Mouse (Mus musculus) hindbrain, embryonic 14.5 days (tissue): ENCODE results near the gene Rbp7. TPM values are rescaled to one million over a fixed set of nuclear protein-coding genes. Genes with fewer than 3 reads are reported as not detected.
"Not testable (repeated sequence)": the region's sequence is repeated elsewhere in the genome, so short reads cannot be mapped to it uniquely, and the experiment has no call there.

Experiments
- ATAC-seq: fragments of 200-750 bp; cut with Nextera tagmentation; 2 replicates; pipeline ENCODE4 v1.8.0; 2017; ENCODE audit warnings: moderate number of reproducible peaks, mild to moderate bottlenecking, moderate TSS enrichment, moderate library complexity; ENCODE audit not compliant: low FRiP score
- DNase-seq: peaks from one replicate; pipeline ENCODE4 v3.0.0-alpha.2; 2015; ENCODE audit warnings: low spot score
- H3K27ac ChIP-seq: fragments of 300-500 bp; sonication (generic); 2 replicates; pipeline ENCODE4 v1.5.1; 2014; ENCODE audit warnings: mild to moderate bottlenecking, moderate library complexity
- H3K27me3 ChIP-seq: fragments of 300-500 bp; sonication (generic); 2 replicates; pipeline ENCODE4 v1.6.1; 2014; ENCODE audit warnings: mild to moderate bottlenecking, low read length, mixed read lengths; ENCODE audit not compliant: control insufficient read depth, insufficient read depth
- H3K36me3 ChIP-seq: fragments of 300-500 bp; sonication (generic); replicated peaks from 2 replicates; pipeline ENCODE4 v1.6.1; 2014; ENCODE audit not compliant: control insufficient read depth, insufficient read depth
- H3K4me1 ChIP-seq: fragments of 300-500 bp; sonication (generic); replicated peaks from 2 replicates; pipeline ENCODE4 v1.6.1; 2014; ENCODE audit warnings: antibody characterized with exemption, low read length, mixed read lengths; ENCODE audit not compliant: control insufficient read depth, insufficient read depth
- H3K4me2 ChIP-seq: fragments of 300-500 bp; sonication (generic); replicated peaks from 2 replicates; pipeline ENCODE4 v1.6.1; 2014; ENCODE audit warnings: mild to moderate bottlenecking, moderate library complexity
- H3K4me3 ChIP-seq: fragments of 300-500 bp; sonication (generic); replicated peaks from 2 replicates; pipeline ENCODE4 v1.5.1; 2014; ENCODE audit warnings: mild to moderate bottlenecking, low read length
- H3K9ac ChIP-seq: fragments of 300-500 bp; sonication (generic); 2 replicates; pipeline ENCODE4 v1.6.1; 2014
- H3K9me3 ChIP-seq: fragments of 300-500 bp; sonication (generic); 2 replicates; pipeline ENCODE4 v1.6.1; 2016; ENCODE audit warnings: low read length; ENCODE audit not compliant: control insufficient read depth
- WGBS: fragments of 180-500 bp; shearing (Covaris S2); extraction: QIAGEN DNeasy Blood & Tissue Kit; methylation state at CpG from one replicate; pipeline ENCODE4 v1.1.7; 2014; 5-methylcytosine and 5-hydroxymethylcytosine counted together
- polyA plus RNA-seq: library from polyadenylated mRNA; unstranded; fragments of >200 nt; fragmentation: Nextera tagmentation; extraction: Ambion mirVana; gene quantifications from 2 replicates; pipeline ENCODE4 v1.2.1, GENCODE M21; 2014

Gene Rbp7
- polyA plus RNA-seq, 1 experiment from 2014 or later = not detected

GRCm38 (mm10) chr4:149485053-149485824 lies 30.5 kb upstream of the Rbp7 start, which contains the start of the genes Nmnat1 and Lzic:
Gene Nmnat1, minus strand, starts transcription at chr4:149485202.
Gene Lzic, plus strand, starts transcription at chr4:149485229.
- H3K4me1 ChIP-seq = peaks cover 15% of the 10 kb centered on the region
- peaks cover 40% of the 10 kb centered on the region for H3K36me3 ChIP-seq
- H3K27me3 ChIP-seq = no peaks in the 10 kb centered on the region
- peak within 1 kb of the TSS; percentile 68 for H3K9ac ChIP-seq
- H3K9me3 ChIP-seq = no peaks in the 10 kb centered on the region
- H3K4me3 ChIP-seq = peak within 1 kb of the TSS; percentile 74
- peak within 1 kb of the TSS; percentile 64 for H3K27ac ChIP-seq
- ATAC-seq (peak; percentile 98), DNase-seq (peak; percentile 93)
- WGBS = under 1% methylated on average over 58 of the region's 60 CpGs
- peak within 1 kb of the TSS; percentile 79 for H3K4me2 ChIP-seq

- ATAC-seq (no peak), DNase-seq (no peak)
- H3K9ac ChIP-seq = peak overlapping the region; percentile 68
- H3K4me3 ChIP-seq = peak overlapping the region; percentile 74
- H3K27ac ChIP-seq = peak overlapping the region; percentile 45; the same call in 1 of the 2 replicates
- 51% methylated on average over 3 of the region's 3 CpGs for WGBS
- no peaks in the 10 kb centered on the region for H3K9me3 ChIP-seq
- H3K36me3 ChIP-seq = peaks cover 33% of the 10 kb centered on the region
- H3K4me1 ChIP-seq = peaks cover 15% of the 10 kb centered on the region
- H3K27me3 ChIP-seq = no peaks in the 10 kb centered on the region
- H3K4me2 ChIP-seq = peak overlapping the region; percentile 79
Observed at GRCm38 (mm10) chr4:149484566-149484965, 29.8 kb upstream of the Rbp7 start.

GRCm38 (mm10) chr4:149477078-149477477 lies 22.3 kb upstream of the Rbp7 start, which contains the start of gene Tmem274:
Gene Tmem274, plus strand, starts transcription at chr4:149477378.
- H3K27ac ChIP-seq = no peak within 1 kb of the TSS
- peaks cover 11% of the 10 kb centered on the region for H3K36me3 ChIP-seq
- no peak for DNase-seq
- no peak for ATAC-seq
- no peak within 1 kb of the TSS for H3K4me2 ChIP-seq
- H3K27me3 ChIP-seq = no peaks in the 10 kb centered on the region
- WGBS = 88% methylated on average over 11 of the region's 11 CpGs
- no peaks in the 10 kb centered on the region for H3K4me1 ChIP-seq
- no peak within 1 kb of the TSS for H3K4me3 ChIP-seq
- H3K9me3 ChIP-seq = no peaks in the 10 kb centered on the region
- H3K9ac ChIP-seq = no peak within 1 kb of the TSS

- 81% methylated on average over 7 of the region's 7 CpGs for WGBS
- no peak overlapping the region for H3K4me3 ChIP-seq
- no peak overlapping the region for H3K4me2 ChIP-seq
Observed at GRCm38 (mm10) chr4:149475096-149475495, 20.3 kb upstream of the Rbp7 start.

GRCm38 (mm10) chr4:149469557-149469956 lies 14.8 kb upstream of the Rbp7 start:
- WGBS = 96% methylated on average over 3 of the region's 3 CpGs
- no peak for ATAC-seq
- H3K4me1 ChIP-seq = no peaks in the 10 kb centered on the region
- no peaks in the 10 kb centered on the region for H3K27me3 ChIP-seq
- H3K9ac ChIP-seq = no peak overlapping the region
- peaks cover 26% of the 10 kb centered on the region for H3K36me3 ChIP-seq
- H3K9me3 ChIP-seq = no peaks in the 10 kb centered on the region
- no peak overlapping the region for H3K4me2 ChIP-seq
- H3K4me3 ChIP-seq = no peak overlapping the region
- DNase-seq = no peak
- no peak overlapping the region for H3K27ac ChIP-seq

More at GRCm38 (mm10) chr4:149475096-149475495, 20.3 kb upstream of the Rbp7 start:
- DNase-seq = no peak
- Histone ChIP-seq H3K4me1 (no peaks in the 10 kb centered on the region), H3K9me3 (no peaks in the 10 kb centered on the region), H3K9ac (no peak overlapping the region), H3K27me3 (no peaks in the 10 kb centered on the region), H3K36me3 (peaks cover 12% of the 10 kb centered on the region), H3K27ac (no peak overlapping the region)
- ATAC-seq = no peak

GRCm38 (mm10) chr4:149463435-149463950 lies 8.7 kb upstream of the Rbp7 start:
- ATAC-seq (no peak), DNase-seq (no peak)
- no peaks in the 10 kb centered on the region for H3K4me1 ChIP-seq
- H3K4me2 ChIP-seq = no peak overlapping the region
- no peaks in the 10 kb centered on the region for H3K9me3 ChIP-seq
- no peaks in the 10 kb centered on the region; the same call in 1 of the 2 replicates for H3K36me3 ChIP-seq
- no peak overlapping the region for H3K4me3 ChIP-seq
- no peak overlapping the region for H3K9ac ChIP-seq
- H3K27ac ChIP-seq = no peak overlapping the region
- 86% methylated on average over 6 of the region's 6 CpGs for WGBS
- no peaks in the 10 kb centered on the region for H3K27me3 ChIP-seq

GRCm38 (mm10) chr4:149462305-149462971 lies 7.7 kb upstream of the Rbp7 start:
- Histone ChIP-seq H3K27me3 (no peaks in the 10 kb centered on the region), H3K9ac (no peak overlapping the region), H3K4me1 (no peaks in the 10 kb centered on the region), H3K4me2 (no peak overlapping the region), H3K27ac (no peak overlapping the region), H3K9me3 (no peaks in the 10 kb centered on the region), H3K36me3 (no peaks in the 10 kb centered on the region), H3K4me3 (no peak overlapping the region)
- ATAC-seq (no peak), DNase-seq (no peak)
- WGBS = 82% methylated on average over 6 of the region's 6 CpGs

GRCm38 (mm10) chr4:149461579-149462304 lies 7.0 kb upstream of the Rbp7 start:
- no peaks in the 10 kb centered on the region for H3K4me1 ChIP-seq
- WGBS = 63% methylated on average over 7 of the region's 7 CpGs

GRCm38 (mm10) chr4:149460475-149460874 lies 5.7 kb upstream of the Rbp7 start:
- H3K36me3 ChIP-seq, H3K27me3 ChIP-seq, H3K4me1 ChIP-seq, DNase-seq, H3K4me3 ChIP-seq, ATAC-seq, H3K27ac ChIP-seq, H3K9me3 ChIP-seq, H3K4me2 ChIP-seq, H3K9ac ChIP-seq: not testable (repeated sequence)
- 84% methylated on average over 2 of the region's 2 CpGs for WGBS

More at GRCm38 (mm10) chr4:149461579-149462304, 7.0 kb upstream of the Rbp7 start:
- ATAC-seq (no peak), DNase-seq (no peak)
- no peak overlapping the region for H3K4me2 ChIP-seq
- H3K9me3 ChIP-seq = no peaks in the 10 kb centered on the region
- H3K36me3 ChIP-seq = no peaks in the 10 kb centered on the region
- no peak overlapping the region for H3K9ac ChIP-seq
- H3K27ac ChIP-seq = no peak overlapping the region
- no peak overlapping the region for H3K4me3 ChIP-seq
- H3K27me3 ChIP-seq = no peaks in the 10 kb centered on the region
